Mouse (Mus musculus): Measurements from ENCODE around the gene 1810009A15Rik. TPM values are rescaled to one million over a fixed set of nuclear protein-coding genes. Genes with fewer than 3 reads are reported as not detected.
A peak's percentile ranks its signal among the peaks of the same experiment; 100 is the strongest.
"Not testable (repeated sequence)": the region's sequence is repeated elsewhere in the genome, so short reads cannot be mapped to it uniquely, and the experiment has no call there.

1810009A15Rik gene
- polyA plus RNA-seq, 1 experiment from 2014 or later: 70.3 TPM

GRCm38 (mm10) chr19:8853117-8853516, 35.5 kb upstream of the 1810009A15Rik start:
- no peak overlapping the region for H3K4me2 ChIP-seq (replicated peaks)
- no peak for ATAC-seq
- no peak overlapping the region for H3K9ac ChIP-seq (replicated peaks)
- H3K27me3 ChIP-seq: no peaks in the 10 kb centered on the region
- no peak overlapping the region for H3K4me3 ChIP-seq (replicated peaks)
- no peaks in the 10 kb centered on the region for H3K9me3 ChIP-seq
- 84% methylated on average over 3 of the region's 3 CpGs for WGBS
- no peaks in the 10 kb centered on the region for H3K4me1 ChIP-seq (replicated peaks)
- H3K36me3 ChIP-seq: peaks cover 14% of the 10 kb centered on the region
- H3K27ac ChIP-seq: no peak overlapping the region

DNA sequence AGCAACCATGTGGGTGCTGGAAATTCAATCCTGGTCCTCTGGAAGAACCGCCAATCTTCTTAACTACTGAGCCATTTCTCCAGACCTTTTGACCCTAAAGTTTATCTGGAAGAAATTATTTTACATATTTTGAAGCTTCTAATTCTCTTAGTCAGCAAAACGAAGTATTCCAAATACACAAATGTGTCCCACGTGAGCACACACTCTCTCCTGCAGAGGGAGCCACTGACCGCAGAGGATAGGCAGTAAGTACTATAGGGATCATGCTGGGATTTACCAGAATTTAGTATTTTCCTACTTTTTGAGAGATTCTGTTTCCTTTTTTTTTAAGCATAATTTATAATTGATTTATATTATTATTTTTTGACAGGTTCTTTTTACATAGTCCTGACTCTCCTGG, 31.0 kb upstream of the 1810009A15Rik start:
- Histone ChIP-seq H3K4me1 (replicated peaks) (no peaks in the 10 kb centered on the region), H3K9ac (replicated peaks) (no peak overlapping the region), H3K36me3 (no peaks in the 10 kb centered on the region), H3K27me3 (no peaks in the 10 kb centered on the region), H3K27ac (no peak overlapping the region), H3K4me3 (replicated peaks) (no peak overlapping the region), H3K9me3 (no peaks in the 10 kb centered on the region), H3K4me2 (replicated peaks) (no peak overlapping the region)
- ATAC-seq: no peak
- 48% methylated on average over 4 of the region's 4 CpGs for WGBS

DNA sequence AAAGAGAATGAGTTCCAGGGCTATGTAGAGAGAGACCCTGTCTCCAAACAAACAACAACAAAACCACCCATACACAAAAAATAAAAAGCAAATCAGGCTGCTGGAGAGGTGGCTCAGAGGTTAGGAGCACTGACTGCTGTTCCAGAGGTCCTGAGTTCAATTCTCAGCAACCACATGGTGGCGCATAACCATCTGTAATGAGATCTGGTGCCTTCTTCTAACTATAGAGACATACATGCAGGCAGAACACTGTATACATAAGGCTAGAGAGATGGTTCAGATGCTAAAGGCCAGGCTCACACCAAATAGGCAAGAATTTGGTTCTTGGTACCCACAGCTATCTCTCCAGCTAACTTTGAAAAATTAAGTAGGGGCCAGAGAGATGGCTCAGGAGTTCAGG, 29.6 kb upstream of the 1810009A15Rik start:
- Histone ChIP-seq H3K27me3 (no peaks in the 10 kb centered on the region), H3K36me3 (no peaks in the 10 kb centered on the region), H3K9me3 (no peaks in the 10 kb centered on the region), H3K27ac (no peak overlapping the region), H3K4me3 (replicated peaks) (no peak overlapping the region), H3K9ac (replicated peaks) (no peak overlapping the region), H3K4me2 (replicated peaks) (no peak overlapping the region), H3K4me1 (replicated peaks) (no peaks in the 10 kb centered on the region)
- 0 out of 2 replicates have a peak, but pooled peaks have one; percentile 24 for ATAC-seq
- WGBS: 21% methylated on average over 1 of the region's 1 CpGs

DNA sequence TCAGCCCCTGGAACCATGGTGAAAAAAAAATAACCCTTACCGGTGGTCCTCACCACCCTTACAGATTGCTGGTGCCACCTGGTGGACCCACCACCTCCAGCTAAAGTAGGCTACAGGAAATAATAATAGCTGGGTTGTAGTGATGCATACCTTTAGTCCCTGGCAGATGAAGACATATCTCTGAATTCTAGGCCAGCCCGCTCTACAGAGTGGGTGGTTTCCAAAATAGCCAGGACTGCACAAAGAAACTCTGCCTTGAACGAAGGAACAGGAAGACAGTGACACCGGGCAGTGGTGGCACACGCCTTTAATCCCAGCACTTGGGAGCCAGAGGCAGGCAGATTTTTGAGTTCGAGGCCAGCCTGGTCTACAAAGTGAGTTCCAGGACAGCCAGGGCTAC, 24.4 kb upstream of the 1810009A15Rik start:
- WGBS: 84% methylated on average over 6 of the region's 6 CpGs
- no peak overlapping the region for H3K4me2 ChIP-seq (replicated peaks)
- H3K9me3 ChIP-seq: no peaks in the 10 kb centered on the region
- no peak overlapping the region for H3K4me3 ChIP-seq (replicated peaks)
- no peaks in the 10 kb centered on the region for H3K27me3 ChIP-seq
- no peak for ATAC-seq
- no peak overlapping the region for H3K27ac ChIP-seq
- no peaks in the 10 kb centered on the region for H3K4me1 ChIP-seq (replicated peaks)
- no peaks in the 10 kb centered on the region for H3K36me3 ChIP-seq
- no peak overlapping the region for H3K9ac ChIP-seq (replicated peaks)

DNA sequence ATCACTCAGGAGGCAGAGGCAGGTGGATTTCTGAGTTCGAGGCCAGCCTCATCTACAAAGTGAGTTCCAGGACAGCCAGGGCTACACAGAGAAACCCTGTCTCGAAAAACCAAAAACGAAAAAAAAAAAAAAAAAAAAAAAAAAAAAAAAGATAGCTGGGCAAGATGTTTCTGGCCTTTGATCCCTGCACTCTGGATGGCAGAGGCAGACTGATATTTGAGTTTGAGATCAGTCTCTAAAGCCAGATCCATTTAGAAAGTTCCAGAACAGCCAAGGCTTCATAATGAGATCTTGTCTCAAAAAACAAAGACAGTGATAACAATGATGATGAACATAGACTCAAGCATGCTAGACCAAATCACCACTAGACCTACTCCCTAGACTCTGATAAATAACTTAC, 18.3 kb upstream of the 1810009A15Rik start:
- H3K36me3 ChIP-seq: peaks cover 24% of the 10 kb centered on the region
- not testable (repeated sequence) for H3K9me3 ChIP-seq; H3K27ac ChIP-seq; H3K27me3 ChIP-seq; H3K4me3 ChIP-seq (replicated peaks); ATAC-seq; H3K9ac ChIP-seq (replicated peaks)
- WGBS: 63% methylated on average over 3 of the region's 3 CpGs
- H3K4me2 ChIP-seq (replicated peaks): 0 out of 2 replicates have a peak overlapping the region, but pooled peaks have one; percentile 86
- H3K4me1 ChIP-seq (replicated peaks): peaks cover 13% of the 10 kb centered on the region

GRCm38 (mm10) chr19:8870838-8871237, 17.8 kb upstream of the 1810009A15Rik start:
- ATAC-seq: peak; percentile 61
- 65% methylated on average over 9 of the region's 9 CpGs for whole genome bisulfite sequencing
- peak overlapping the region; percentile 75 for H3K27ac ChIP-seq
- peak overlapping the region; percentile 86 for H3K4me2 ChIP-seq (replicated peaks)
- peak overlapping the region; percentile 93 for H3K9ac ChIP-seq (replicated peaks)
- H3K27me3 ChIP-seq: no peaks in the 10 kb centered on the region
- H3K4me1 ChIP-seq (replicated peaks): peaks cover 13% of the 10 kb centered on the region
- peak overlapping the region; percentile 86 for H3K4me3 ChIP-seq (replicated peaks)
- H3K9me3 ChIP-seq: no peaks in the 10 kb centered on the region
- H3K36me3 ChIP-seq: peaks cover 29% of the 10 kb centered on the region

- H3K4me1 ChIP-seq (replicated peaks): peaks cover 13% of the 10 kb centered on the region
- no peaks in the 10 kb centered on the region for H3K9me3 ChIP-seq
- peak within 1 kb of the TSS; percentile 76 for H3K27ac ChIP-seq
- H3K4me2 ChIP-seq (replicated peaks): peak within 1 kb of the TSS; percentile 86
- H3K9ac ChIP-seq (replicated peaks): peak within 1 kb of the TSS; percentile 93
- WGBS: under 1% methylated on average over 59 of the region's 59 CpGs
- no peaks in the 10 kb centered on the region for H3K27me3 ChIP-seq
- H3K36me3 ChIP-seq: peaks cover 36% of the 10 kb centered on the region
- peak within 1 kb of the TSS; percentile 86 for H3K4me3 ChIP-seq (replicated peaks)
- ATAC-seq: peak; percentile 97
Observed at GRCm38 (mm10) chr19:8871267-8872186, 17.1 kb upstream of the 1810009A15Rik start, which contains the start of gene Ubxn1. Gene Ubxn1 (plus strand): TSS chr19:8871496.

GRCm38 (mm10) chr19:8872266-8872840, 16.3 kb upstream of the 1810009A15Rik start:
- no peaks in the 10 kb centered on the region for H3K27me3 ChIP-seq
- H3K9ac ChIP-seq (replicated peaks): peak overlapping the region; percentile 93
- peak overlapping the region; percentile 86 for H3K4me3 ChIP-seq (replicated peaks)
- peaks cover 13% of the 10 kb centered on the region for H3K4me1 ChIP-seq (replicated peaks)
- no peaks in the 10 kb centered on the region for H3K9me3 ChIP-seq
- peaks cover 44% of the 10 kb centered on the region for H3K36me3 ChIP-seq
- H3K27ac ChIP-seq: no peak overlapping the region
- peak overlapping the region; percentile 86 for H3K4me2 ChIP-seq (replicated peaks)
- 81% methylated on average over 10 of the region's 10 CpGs for WGBS
- no peak for ATAC-seq

DNA sequence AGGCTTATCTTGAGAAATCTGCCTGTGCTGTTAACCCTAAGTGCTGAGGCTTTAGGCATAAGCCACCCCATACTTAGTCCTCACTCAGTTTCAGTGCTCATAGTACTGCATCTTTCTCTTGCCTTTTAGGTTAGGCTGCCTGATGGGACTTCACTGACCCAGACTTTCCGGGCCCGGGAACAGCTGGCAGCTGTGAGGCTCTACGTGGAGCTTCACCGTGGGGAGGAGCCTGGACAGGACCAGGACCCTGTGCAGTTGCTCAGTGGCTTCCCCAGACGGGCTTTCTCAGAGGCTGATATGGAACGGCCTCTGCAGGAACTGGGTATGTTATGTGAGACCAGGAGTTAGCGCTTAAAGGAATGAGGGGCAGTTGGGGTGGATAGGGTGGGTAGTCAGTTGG, 13.6 kb upstream of the 1810009A15Rik start:
- Histone ChIP-seq H3K4me2 (replicated peaks) (no peak overlapping the region), H3K27me3 (no peaks in the 10 kb centered on the region), H3K27ac (no peak overlapping the region), H3K36me3 (peaks cover 49% of the 10 kb centered on the region), H3K4me1 (replicated peaks) (peaks cover 23% of the 10 kb centered on the region), H3K4me3 (replicated peaks) (no peak overlapping the region), H3K9me3 (no peaks in the 10 kb centered on the region), H3K9ac (replicated peaks) (no peak overlapping the region)
- 91% methylated on average over 7 of the region's 7 CpGs for WGBS
- no peak for ATAC-seq

DNA sequence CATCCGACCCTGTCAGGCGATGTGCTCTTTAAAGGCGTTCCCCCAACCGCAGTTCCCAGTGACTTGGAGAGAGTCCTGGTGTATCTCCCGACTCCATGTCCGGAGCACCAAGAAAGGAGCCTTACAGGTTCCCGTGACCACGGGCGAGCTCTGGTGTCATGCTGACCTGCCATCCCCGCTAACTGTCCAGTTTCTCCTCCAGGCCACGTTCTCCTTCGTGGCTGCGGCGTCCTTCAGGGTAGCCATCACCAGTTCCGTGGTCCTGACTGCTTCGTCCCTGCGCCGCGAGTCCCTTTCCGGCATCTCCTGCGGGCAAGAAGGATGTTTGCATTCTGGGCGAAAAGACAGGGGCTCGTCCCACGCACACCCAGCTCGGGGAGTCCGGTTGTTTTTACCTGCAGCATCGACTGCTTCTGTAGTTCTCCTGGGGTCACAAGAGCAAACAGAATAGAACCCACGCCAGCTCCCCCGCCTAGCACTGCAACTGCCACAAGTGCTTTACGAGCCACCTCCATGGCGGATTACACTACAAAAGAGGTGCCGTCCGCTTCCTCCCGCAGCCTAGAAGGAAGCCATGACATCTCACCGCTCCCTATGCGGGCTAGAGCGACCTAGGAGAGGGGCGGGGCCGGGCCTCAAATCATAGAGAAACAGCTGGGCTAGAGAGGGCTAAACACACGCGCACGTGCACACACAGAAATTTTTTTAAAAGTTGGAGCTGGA, 8.2 kb upstream of the 1810009A15Rik start, which contains the start of gene Uqcc3:
TSS of gene Uqcc3 (minus strand) at position 613 of the 723 bp plus-strand sequence.
- peak; percentile 98 for ATAC-seq
- peak within 1 kb of the TSS; percentile 86 for H3K4me2 ChIP-seq (replicated peaks)
- H3K27me3 ChIP-seq: no peaks in the 10 kb centered on the region
- peak within 1 kb of the TSS; percentile 84 for H3K27ac ChIP-seq
- H3K9ac ChIP-seq (replicated peaks): peak within 1 kb of the TSS; percentile 87
- peak within 1 kb of the TSS; percentile 72 for H3K4me3 ChIP-seq (replicated peaks)
- no peaks in the 10 kb centered on the region for H3K9me3 ChIP-seq
- WGBS: under 1% methylated on average over 42 of the region's 42 CpGs
- H3K36me3 ChIP-seq: peaks cover 23% of the 10 kb centered on the region
- H3K4me1 ChIP-seq (replicated peaks): peaks cover 15% of the 10 kb centered on the region

GRCm38 (mm10) chr19:8881034-8881392, 7.6 kb upstream of the 1810009A15Rik start:
- H3K27me3 ChIP-seq: no peaks in the 10 kb centered on the region
- peak overlapping the region; percentile 87 for H3K9ac ChIP-seq (replicated peaks)
- H3K4me1 ChIP-seq (replicated peaks): peaks cover 15% of the 10 kb centered on the region
- ATAC-seq: peak; percentile 16; the same call in 1 of the 2 replicates
- no peaks in the 10 kb centered on the region for H3K9me3 ChIP-seq
- H3K4me2 ChIP-seq (replicated peaks): peak overlapping the region; percentile 86
- peak overlapping the region; percentile 72 for H3K4me3 ChIP-seq (replicated peaks)
- WGBS: 16% methylated on average over 3 of the region's 3 CpGs
- H3K36me3 ChIP-seq: peaks cover 18% of the 10 kb centered on the region
- H3K27ac ChIP-seq: peak overlapping the region; percentile 84
